Mouse (Mus musculus): ENCODE data around the gene Bud31. TPM values are rescaled to one million over a fixed set of nuclear protein-coding genes. Genes with fewer than 3 reads are reported as not detected.
"Not testable (repeated sequence)": the region's sequence is repeated elsewhere in the genome, so short reads cannot be mapped to it uniquely, and the experiment has no call there.

Bud31 gene
- polyA plus RNA-seq, 1 experiment from 2014 or later: 236 TPM

- Histone ChIP-seq H3K4me2 (replicated peaks) (no peak overlapping the region), H3K27me3 (replicated peaks) (no peaks in the 10 kb centered on the region), H3K4me3 (no peak overlapping the region), H3K36me3 (peaks cover 87% of the 10 kb centered on the region), H3K27ac (no peak overlapping the region), H3K9ac (no peak overlapping the region), H3K4me1 (no peaks in the 10 kb centered on the region), H3K9me3 (no peaks in the 10 kb centered on the region)
- 88% methylated on average over 3 of the region's 3 CpGs for WGBS
- ATAC-seq (ENCODE audit: low FRiP score, low read depth): no peak
Measured at GRCm38 (mm10) chr5:145130995-145131394, 9.2 kb upstream of the Bud31 start.

DNA sequence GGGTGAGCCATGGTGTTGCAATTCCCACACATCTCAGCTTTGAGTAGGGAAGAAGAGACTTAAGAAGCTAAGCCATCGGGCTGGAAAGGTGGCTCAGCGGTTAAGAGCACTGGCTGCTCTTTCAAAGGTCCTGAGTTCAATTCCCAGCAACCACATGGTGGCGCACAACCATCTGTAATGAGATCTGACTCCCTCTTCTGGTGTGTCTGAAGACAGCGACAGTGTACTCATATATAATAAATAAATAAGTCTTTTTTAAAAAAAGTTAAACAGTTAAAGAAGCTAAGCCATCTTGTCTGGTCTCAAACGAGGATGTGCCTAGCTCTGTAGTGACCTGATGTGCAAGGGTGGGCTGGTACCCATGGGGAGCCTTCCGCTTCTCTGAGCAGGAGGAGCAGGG lies 6.9 kb upstream of the Bud31 start:
- WGBS: 90% methylated on average over 6 of the region's 6 CpGs

GRCm38 (mm10) chr5:145138836-145139235 lies 1.3 kb upstream of the Bud31 start:
- Histone ChIP-seq H3K27ac (no peak overlapping the region), H3K9me3 (no peaks in the 10 kb centered on the region), H3K9ac (peak overlapping the region; percentile 91), H3K4me3 (peak overlapping the region; percentile 93), H3K36me3 (peaks cover 49% of the 10 kb centered on the region), H3K27me3 (replicated peaks) (no peaks in the 10 kb centered on the region), H3K4me2 (replicated peaks) (peak overlapping the region; percentile 84), H3K4me1 (peaks cover 26% of the 10 kb centered on the region)
- 24% methylated on average over 6 of the region's 6 CpGs for WGBS
- ATAC-seq (ENCODE audit: low FRiP score, low read depth): no peak

More for the DNA sequence above, 6.9 kb upstream of the Bud31 start:
- H3K4me3 ChIP-seq; ATAC-seq (ENCODE audit: low FRiP score, low read depth); H3K4me1 ChIP-seq; H3K4me2 ChIP-seq (replicated peaks); H3K9ac ChIP-seq; H3K27me3 ChIP-seq (replicated peaks); H3K9me3 ChIP-seq; H3K27ac ChIP-seq: not testable (repeated sequence)
- H3K36me3 ChIP-seq: peaks cover 78% of the 10 kb centered on the region

DNA sequence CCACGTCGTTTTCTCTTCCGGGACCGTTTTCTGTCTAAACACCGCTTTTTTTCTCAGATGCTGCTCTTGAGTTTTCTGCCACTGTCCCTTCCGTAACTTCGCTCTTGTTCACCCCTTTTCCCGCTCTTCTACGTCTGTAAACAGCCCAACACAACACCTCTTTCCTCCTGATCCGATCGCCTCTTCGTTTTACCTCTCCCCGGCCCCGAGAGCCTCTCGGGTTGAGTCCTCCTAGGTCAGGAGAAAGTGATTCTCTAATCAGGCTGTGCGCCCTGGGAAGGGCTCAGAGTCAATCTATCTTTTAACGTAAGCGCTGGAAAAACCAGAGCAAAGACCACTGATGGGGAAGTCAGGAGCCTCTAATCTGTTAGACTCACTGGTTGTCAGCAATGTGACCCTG lies 449 bp downstream of the Bud31 start:
- H3K9ac ChIP-seq: peak overlapping the region; percentile 91
- H3K27ac ChIP-seq: no peak overlapping the region
- H3K27me3 ChIP-seq (replicated peaks): no peaks in the 10 kb centered on the region
- H3K9me3 ChIP-seq: no peaks in the 10 kb centered on the region
- WGBS: under 1% methylated on average over 18 of the region's 18 CpGs
- peaks cover 50% of the 10 kb centered on the region for H3K36me3 ChIP-seq
- H3K4me3 ChIP-seq: peak overlapping the region; percentile 93
- peaks cover 26% of the 10 kb centered on the region for H3K4me1 ChIP-seq
- peak overlapping the region; percentile 84 for H3K4me2 ChIP-seq (replicated peaks)
- ATAC-seq (ENCODE audit: low FRiP score, low read depth): 0 out of 2 replicates have a peak, but pooled peaks have one; percentile 10

- H3K9me3 ChIP-seq: no peaks in the 10 kb centered on the region
Measured at GRCm38 (mm10) chr5:145147748-145148147, 7.6 kb downstream of the Bud31 start.

DNA sequence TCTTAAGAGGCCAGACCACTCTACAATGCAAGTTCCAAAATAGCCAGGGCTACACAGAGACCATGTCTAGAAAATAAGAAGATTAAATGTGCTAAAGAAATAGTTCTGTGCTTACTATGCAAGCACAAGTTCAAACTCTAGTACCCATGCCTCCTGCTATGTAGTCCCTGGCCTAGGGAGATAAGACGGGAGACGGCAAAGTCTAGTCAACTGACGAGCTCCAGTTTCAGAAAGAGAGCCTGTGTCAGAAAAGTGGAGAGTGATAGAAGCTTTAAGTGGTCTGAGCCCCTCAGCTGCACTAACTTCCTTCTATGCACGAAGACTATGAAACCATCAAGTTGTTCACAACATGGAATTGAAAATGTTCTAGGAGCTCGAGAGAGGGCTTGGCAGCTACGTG lies 9.1 kb downstream of the Bud31 start:
- no peak overlapping the region for H3K27ac ChIP-seq
- no peak overlapping the region for H3K4me2 ChIP-seq (replicated peaks)
- 93% methylated on average over 6 of the region's 6 CpGs for whole genome bisulfite sequencing
- no peak overlapping the region for H3K4me3 ChIP-seq
- no peaks in the 10 kb centered on the region for H3K9me3 ChIP-seq
- ATAC-seq (ENCODE audit: low FRiP score, low read depth): no peak
- peaks cover 96% of the 10 kb centered on the region for H3K36me3 ChIP-seq
- H3K27me3 ChIP-seq (replicated peaks): no peaks in the 10 kb centered on the region
- H3K4me1 ChIP-seq: no peaks in the 10 kb centered on the region
- H3K9ac ChIP-seq: no peak overlapping the region

More at GRCm38 (mm10) chr5:145147748-145148147, 7.6 kb downstream of the Bud31 start:
- no peaks in the 10 kb centered on the region for H3K4me1 ChIP-seq
- WGBS: 94% methylated on average over 5 of the region's 5 CpGs
- H3K4me3 ChIP-seq: no peak overlapping the region
- no peak overlapping the region for H3K27ac ChIP-seq
- peaks cover 97% of the 10 kb centered on the region for H3K36me3 ChIP-seq
- no peaks in the 10 kb centered on the region for H3K27me3 ChIP-seq (replicated peaks)
- no peak overlapping the region for H3K9ac ChIP-seq
- no peak overlapping the region for H3K4me2 ChIP-seq (replicated peaks)
- no peak for ATAC-seq (ENCODE audit: low FRiP score, low read depth)

- H3K4me2 ChIP-seq (replicated peaks): no peak overlapping the region
- no peaks in the 10 kb centered on the region for H3K27me3 ChIP-seq (replicated peaks)
- no peaks in the 10 kb centered on the region for H3K9me3 ChIP-seq
- H3K4me1 ChIP-seq: no peaks in the 10 kb centered on the region
- WGBS: 93% methylated on average over 5 of the region's 5 CpGs
- no peak overlapping the region for H3K27ac ChIP-seq
- H3K36me3 ChIP-seq: peaks cover 85% of the 10 kb centered on the region
- ATAC-seq (ENCODE audit: low FRiP score, low read depth): no peak
- H3K4me3 ChIP-seq: no peak overlapping the region
- H3K9ac ChIP-seq: no peak overlapping the region
Measured at GRCm38 (mm10) chr5:145152690-145153089, 12.5 kb downstream of the Bud31 start.

- WGBS: 93% methylated on average over 14 of the region's 14 CpGs
- no peaks in the 10 kb centered on the region for H3K27me3 ChIP-seq (replicated peaks)
- ATAC-seq (ENCODE audit: low FRiP score, low read depth): no peak
- peaks cover 7% of the 10 kb centered on the region for H3K4me1 ChIP-seq
- H3K9me3 ChIP-seq: no peaks in the 10 kb centered on the region
- H3K36me3 ChIP-seq: peaks cover 69% of the 10 kb centered on the region
- no peak overlapping the region for H3K4me2 ChIP-seq (replicated peaks)
- no peak overlapping the region for H3K4me3 ChIP-seq
- H3K9ac ChIP-seq: no peak overlapping the region
- H3K27ac ChIP-seq: no peak overlapping the region
Measured at GRCm38 (mm10) chr5:145161361-145161760, 21.2 kb downstream of the Bud31 start.

DNA sequence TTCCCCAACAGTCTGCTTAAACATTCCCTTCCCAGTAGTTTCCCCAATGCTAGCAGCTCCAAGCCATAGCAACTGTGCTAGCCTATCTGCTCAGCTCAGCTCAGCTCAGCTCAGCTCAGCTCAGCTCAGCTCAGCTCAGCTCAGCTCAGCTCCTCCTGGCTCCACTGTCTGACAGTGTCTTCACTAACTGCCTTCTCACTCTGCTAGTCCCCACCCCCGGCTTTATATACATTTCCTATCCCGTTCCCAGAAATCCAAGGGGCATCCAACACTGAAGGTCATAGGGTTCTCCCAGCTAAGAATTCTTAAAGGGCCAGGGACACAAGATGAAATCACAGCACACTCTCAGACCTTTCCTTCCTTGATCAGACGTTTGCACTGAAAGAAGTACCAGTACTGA lies 24.5 kb downstream of the Bud31 start:
- no peak overlapping the region for H3K9ac ChIP-seq
- no peaks in the 10 kb centered on the region for H3K9me3 ChIP-seq
- WGBS: 69% methylated on average over 3 of the region's 3 CpGs
- peaks cover 24% of the 10 kb centered on the region for H3K4me1 ChIP-seq
- no peak for ATAC-seq (ENCODE audit: low FRiP score, low read depth)
- no peaks in the 10 kb centered on the region for H3K27me3 ChIP-seq (replicated peaks)
- H3K4me2 ChIP-seq (replicated peaks): no peak overlapping the region
- no peak overlapping the region for H3K27ac ChIP-seq
- peaks cover 44% of the 10 kb centered on the region for H3K36me3 ChIP-seq
- H3K4me3 ChIP-seq: no peak overlapping the region

DNA sequence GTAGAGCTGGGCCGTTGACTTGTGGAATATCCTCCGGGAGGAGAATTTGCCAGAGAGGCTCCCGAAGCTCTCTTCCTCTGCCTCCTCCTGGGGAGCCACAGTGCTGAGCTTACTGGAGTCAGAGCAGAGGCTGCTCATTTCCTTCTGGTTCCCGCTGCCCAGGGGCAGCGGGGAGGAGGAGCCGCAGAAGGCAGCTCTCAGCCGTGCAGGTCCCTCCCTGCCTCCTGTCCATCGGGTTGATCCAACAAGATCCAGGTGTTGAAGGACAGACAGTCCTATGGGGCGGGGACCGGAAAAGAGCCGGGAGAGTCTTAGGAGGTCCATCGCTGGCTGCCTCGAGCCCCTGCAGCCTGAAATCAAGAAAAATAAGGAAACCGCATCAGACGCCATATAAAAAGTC lies 25.0 kb downstream of the Bud31 start:
- H3K4me3 ChIP-seq: no peak overlapping the region
- H3K9ac ChIP-seq: no peak overlapping the region
- WGBS: 92% methylated on average over 15 of the region's 15 CpGs
- ATAC-seq (ENCODE audit: low FRiP score, low read depth): no peak
- no peak overlapping the region for H3K27ac ChIP-seq
- no peak overlapping the region for H3K4me2 ChIP-seq (replicated peaks)
- H3K27me3 ChIP-seq (replicated peaks): no peaks in the 10 kb centered on the region
- no peaks in the 10 kb centered on the region for H3K9me3 ChIP-seq
- H3K36me3 ChIP-seq: peaks cover 43% of the 10 kb centered on the region
- peaks cover 24% of the 10 kb centered on the region for H3K4me1 ChIP-seq

- peak within 1 kb of the TSS; percentile 42; the same call in 1 of the 2 replicates for H3K27ac ChIP-seq
- ATAC-seq (ENCODE audit: low FRiP score, low read depth): peak; percentile 95
- under 1% methylated on average over 51 of the region's 51 CpGs for WGBS
- no peaks in the 10 kb centered on the region for H3K9me3 ChIP-seq
- peaks cover 43% of the 10 kb centered on the region for H3K36me3 ChIP-seq
- peak within 1 kb of the TSS; percentile 91 for H3K4me3 ChIP-seq
- peaks cover 24% of the 10 kb centered on the region for H3K4me1 ChIP-seq
- no peaks in the 10 kb centered on the region for H3K27me3 ChIP-seq (replicated peaks)
- H3K9ac ChIP-seq: peak within 1 kb of the TSS; percentile 95
- peak within 1 kb of the TSS; percentile 90 for H3K4me2 ChIP-seq (replicated peaks)
Measured at GRCm38 (mm10) chr5:145166536-145167305, 26.6 kb downstream of the Bud31 start, which contains the start of the genes Ptcd1 and Cpsf4. TSS of gene Ptcd1 (minus strand) at chr5:145167108. TSS of gene Cpsf4 (plus strand) at chr5:145167213.

GRCm38 (mm10) chr5:145167306-145167661 lies 27.1 kb downstream of the Bud31 start:
- H3K9ac ChIP-seq: peak overlapping the region; percentile 95
- peak overlapping the region; percentile 90 for H3K4me2 ChIP-seq (replicated peaks)
- H3K27ac ChIP-seq: peak overlapping the region; percentile 42; the same call in 1 of the 2 replicates
- H3K4me1 ChIP-seq: peaks cover 24% of the 10 kb centered on the region
- peak overlapping the region; percentile 91 for H3K4me3 ChIP-seq
- WGBS: under 1% methylated on average over 28 of the region's 28 CpGs
- peaks cover 46% of the 10 kb centered on the region for H3K36me3 ChIP-seq
- H3K9me3 ChIP-seq: no peaks in the 10 kb centered on the region
- ATAC-seq (ENCODE audit: low FRiP score, low read depth): peak; percentile 71
- H3K27me3 ChIP-seq (replicated peaks): no peaks in the 10 kb centered on the region
